Mouse (Mus musculus): ENCODE data around the gene Tmem164. TPM values are rescaled to one million over a fixed set of nuclear protein-coding genes. Genes with fewer than 3 reads are reported as not detected.

The Tmem164 gene
- polyA plus RNA-seq, 1 experiment, result 14.5 TPM

DNA sequence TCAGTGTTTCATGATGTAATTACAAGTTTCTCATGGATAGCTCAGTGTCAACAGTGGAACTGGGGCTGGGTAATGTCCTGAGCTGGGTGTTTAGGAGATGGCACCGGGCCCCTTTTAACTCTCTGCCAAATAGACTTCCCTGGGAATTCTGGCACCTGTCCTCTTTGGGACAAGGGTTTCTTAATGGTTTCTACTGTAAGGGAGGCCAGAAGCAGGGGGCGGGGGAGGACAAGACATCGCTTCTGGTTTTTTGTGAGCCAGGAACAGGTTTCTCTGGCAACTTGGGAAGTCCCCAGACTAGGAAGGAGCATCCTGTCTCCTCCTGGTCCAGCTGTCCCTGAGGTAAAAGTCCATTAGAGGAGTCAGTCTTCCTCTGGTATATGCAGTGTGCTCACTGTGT is 156.1 kb downstream of the Tmem164 start:
- no peak overlapping the region for H3K4me2 ChIP-seq (ENCODE audit: low read depth)
- TF ChIP-seq REST (IDR thresholded peaks at IDR 0.05; ENCODE audit: insufficient read depth, insufficient read length), result no peak
- no peak for TF ChIP-seq CEBPB (IDR thresholded peaks at IDR 0.05; ENCODE audit: insufficient read depth, poor library complexity, severe bottlenecking)
- TF ChIP-seq POLR2A (IDR thresholded peaks at IDR 0.05; ENCODE audit: insufficient read length, low read depth), result no peak
- TF ChIP-seq MYOG (IDR thresholded peaks at IDR 0.05; ENCODE audit: control insufficient read depth in 1 of 3, insufficient read depth in 1 of 3, insufficient read length in 2 of 3, low read depth in 2 of 3), result no peak
- TF ChIP-seq TCF12 (IDR thresholded peaks at IDR 0.05; ENCODE audit: insufficient read depth, poor library complexity, severe bottlenecking), result no peak
- TF ChIP-seq MYOD1 (IDR thresholded peaks at IDR 0.05; ENCODE audit: control insufficient read depth in 1 of 3, insufficient read length in 2 of 3, low read depth in 2 of 3), result no peak
- no peak for TF ChIP-seq SRF (IDR thresholded peaks at IDR 0.05; ENCODE audit: control insufficient read depth, insufficient read length, low read depth)
- TF ChIP-seq TCF3 (IDR thresholded peaks at IDR 0.05; ENCODE audit: insufficient read length, low read depth), result no peak
- TF ChIP-seq USF1 (IDR thresholded peaks at IDR 0.05; ENCODE audit: low read depth), result no peak
- TF ChIP-seq MAX (IDR thresholded peaks at IDR 0.05; ENCODE audit: low read depth), result no peak
- TF ChIP-seq E2F4 (IDR thresholded peaks at IDR 0.05; ENCODE audit: insufficient read depth), result no peak
- no peak for TF ChIP-seq POLR2AphosphoS2 (IDR thresholded peaks at IDR 0.05; ENCODE audit: insufficient read length, low read depth)
- H3K27me3 ChIP-seq (ENCODE audit: control insufficient read depth, insufficient read depth, insufficient read length), result no peaks in the 10 kb centered on the region
- H3K79me2 ChIP-seq (ENCODE audit: control insufficient read depth, insufficient read depth), result no peaks in the 10 kb centered on the region
- no peak overlapping the region for H3ac ChIP-seq (ENCODE audit: control insufficient read depth, insufficient read length)
- H3K36me3 ChIP-seq (ENCODE audit: control insufficient read depth, insufficient read depth), result no peaks in the 10 kb centered on the region
- H3K4me3 ChIP-seq, result no peak overlapping the region

DNA sequence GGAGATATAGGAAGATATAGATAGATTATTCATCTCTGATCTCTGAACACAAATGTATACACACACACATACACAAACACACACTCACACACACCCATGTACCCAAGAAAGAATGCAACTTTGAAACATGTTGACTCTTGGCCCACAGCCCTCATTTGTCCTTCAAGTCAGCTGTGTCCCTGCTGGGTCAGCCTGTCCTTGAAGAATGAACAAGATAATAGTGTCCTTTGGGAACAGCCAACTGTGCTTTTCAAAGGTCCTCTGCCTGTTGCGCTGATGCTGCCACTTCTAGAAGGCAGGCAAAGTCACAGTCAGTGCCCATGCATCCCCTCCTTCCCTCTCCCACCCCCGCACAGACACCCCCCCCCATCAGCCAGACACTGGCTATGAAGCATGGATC is 157.6 kb downstream of the Tmem164 start:
- H3K27me3 ChIP-seq (ENCODE audit: control insufficient read depth, insufficient read depth, insufficient read length), result no peaks in the 10 kb centered on the region
- H3K79me2 ChIP-seq (ENCODE audit: control insufficient read depth, insufficient read depth), result no peaks in the 10 kb centered on the region
- H3K4me3 ChIP-seq, result no peak overlapping the region
- H3K36me3 ChIP-seq (ENCODE audit: control insufficient read depth, insufficient read depth), result no peaks in the 10 kb centered on the region
- TF ChIP-seq TCF3 (IDR thresholded peaks at IDR 0.05; ENCODE audit: insufficient read length, low read depth), result no peak
- no peak for TF ChIP-seq E2F4 (IDR thresholded peaks at IDR 0.05; ENCODE audit: insufficient read depth)
- TF ChIP-seq POLR2A (IDR thresholded peaks at IDR 0.05; ENCODE audit: insufficient read length, low read depth), result no peak
- no peak for TF ChIP-seq POLR2AphosphoS2 (IDR thresholded peaks at IDR 0.05; ENCODE audit: insufficient read length, low read depth)
- no peak for TF ChIP-seq MYOD1 (IDR thresholded peaks at IDR 0.05; ENCODE audit: control insufficient read depth in 1 of 3, insufficient read length in 2 of 3, low read depth in 2 of 3)
- TF ChIP-seq USF1 (IDR thresholded peaks at IDR 0.05; ENCODE audit: low read depth), result no peak
- no peak for TF ChIP-seq TCF12 (IDR thresholded peaks at IDR 0.05; ENCODE audit: insufficient read depth, poor library complexity, severe bottlenecking)
- TF ChIP-seq MAX (IDR thresholded peaks at IDR 0.05; ENCODE audit: low read depth), result no peak
- no peak for TF ChIP-seq SRF (IDR thresholded peaks at IDR 0.05; ENCODE audit: control insufficient read depth, insufficient read length, low read depth)
- H3K4me2 ChIP-seq (ENCODE audit: low read depth), result no peak overlapping the region
- H3ac ChIP-seq (ENCODE audit: control insufficient read depth, insufficient read length), result no peak overlapping the region

DNA sequence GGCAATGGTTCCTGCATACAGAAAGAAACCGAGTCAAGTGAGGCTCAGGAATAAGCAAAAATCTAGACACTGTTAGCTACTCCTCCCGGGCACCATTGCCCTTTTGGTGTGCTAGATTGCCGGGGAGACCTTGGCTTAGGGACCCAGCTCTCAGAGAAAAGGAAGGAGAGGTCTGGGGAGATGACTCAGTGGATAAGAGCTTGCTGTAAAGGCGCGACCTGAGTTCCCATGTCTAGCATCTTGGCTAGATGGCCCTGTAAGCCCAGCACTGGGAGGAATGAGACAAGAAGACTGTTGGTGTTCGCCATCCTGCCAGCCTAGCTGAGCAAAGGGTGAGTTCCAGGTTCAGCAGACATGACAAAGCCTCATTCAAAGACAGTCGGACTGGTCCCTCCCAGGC is 158.2 kb downstream of the Tmem164 start:
- Histone ChIP-seq H3K4me3 (no peak overlapping the region), H3K79me2 (ENCODE audit: control insufficient read depth, insufficient read depth) (no peaks in the 10 kb centered on the region), H3K27me3 (ENCODE audit: control insufficient read depth, insufficient read depth, insufficient read length) (no peaks in the 10 kb centered on the region), H3K36me3 (ENCODE audit: control insufficient read depth, insufficient read depth) (no peaks in the 10 kb centered on the region), H3K4me2 (ENCODE audit: low read depth) (no peak overlapping the region), H3ac (ENCODE audit: control insufficient read depth, insufficient read length) (no peak overlapping the region)
- TF ChIP-seq SRF (IDR thresholded peaks at IDR 0.05; ENCODE audit: control insufficient read depth, insufficient read length, low read depth), result no peak
- TF ChIP-seq POLR2AphosphoS2 (IDR thresholded peaks at IDR 0.05; ENCODE audit: insufficient read length, low read depth), result no peak
- no peak for TF ChIP-seq TCF12 (IDR thresholded peaks at IDR 0.05; ENCODE audit: insufficient read depth, poor library complexity, severe bottlenecking)
- TF ChIP-seq USF1 (IDR thresholded peaks at IDR 0.05; ENCODE audit: low read depth), result no peak
- TF ChIP-seq CEBPB (IDR thresholded peaks at IDR 0.05; ENCODE audit: insufficient read depth, poor library complexity, severe bottlenecking), result no peak
- TF ChIP-seq MAX (IDR thresholded peaks at IDR 0.05; ENCODE audit: low read depth), result no peak
- TF ChIP-seq E2F4 (IDR thresholded peaks at IDR 0.05; ENCODE audit: insufficient read depth), result no peak
- TF ChIP-seq POLR2A (IDR thresholded peaks at IDR 0.05; ENCODE audit: insufficient read length, low read depth), result no peak
- no peak for TF ChIP-seq TCF3 (IDR thresholded peaks at IDR 0.05; ENCODE audit: insufficient read length, low read depth)
- no peak for TF ChIP-seq REST (IDR thresholded peaks at IDR 0.05; ENCODE audit: insufficient read depth, insufficient read length)
- TF ChIP-seq MYOG (IDR thresholded peaks at IDR 0.05; ENCODE audit: control insufficient read depth in 1 of 3, insufficient read depth in 1 of 3, insufficient read length in 2 of 3, low read depth in 2 of 3), result no peak
- TF ChIP-seq MYOD1 (IDR thresholded peaks at IDR 0.05; ENCODE audit: control insufficient read depth in 1 of 3, insufficient read length in 2 of 3, low read depth in 2 of 3), result no peak

DNA sequence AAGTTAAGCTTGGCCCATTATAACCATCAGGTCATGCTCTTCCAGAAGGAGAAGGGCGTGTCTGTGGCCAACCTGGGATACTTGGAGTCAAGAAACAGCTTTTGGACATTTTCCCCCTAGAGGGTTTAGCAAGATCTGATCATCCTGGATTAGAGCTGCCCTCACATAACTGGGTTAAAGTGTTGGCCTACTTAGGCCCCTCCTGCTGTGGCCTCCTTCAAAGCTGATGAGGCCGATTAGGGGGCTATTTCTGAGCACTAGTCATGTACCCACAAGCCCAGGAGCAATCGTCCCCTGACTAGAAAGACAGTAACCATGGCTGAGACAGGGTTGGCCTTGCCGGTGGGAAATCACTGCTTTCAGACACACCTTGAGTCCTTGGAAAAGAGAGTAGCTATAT is 160.7 kb downstream of the Tmem164 start:
- H3K27me3 ChIP-seq (ENCODE audit: control insufficient read depth, insufficient read depth, insufficient read length), result no peaks in the 10 kb centered on the region
- H3K79me2 ChIP-seq (ENCODE audit: control insufficient read depth, insufficient read depth), result no peaks in the 10 kb centered on the region
- no peak for TF ChIP-seq REST (IDR thresholded peaks at IDR 0.05; ENCODE audit: insufficient read depth, insufficient read length)
- no peak for TF ChIP-seq MYOD1 (IDR thresholded peaks at IDR 0.05; ENCODE audit: control insufficient read depth in 1 of 3, insufficient read length in 2 of 3, low read depth in 2 of 3)
- no peak for TF ChIP-seq POLR2AphosphoS2 (IDR thresholded peaks at IDR 0.05; ENCODE audit: insufficient read length, low read depth)
- TF ChIP-seq CEBPB (IDR thresholded peaks at IDR 0.05; ENCODE audit: insufficient read depth, poor library complexity, severe bottlenecking), result no peak
- TF ChIP-seq E2F4 (IDR thresholded peaks at IDR 0.05; ENCODE audit: insufficient read depth), result no peak
- no peak for TF ChIP-seq POLR2A (IDR thresholded peaks at IDR 0.05; ENCODE audit: insufficient read length, low read depth)
- TF ChIP-seq MYOG (IDR thresholded peaks at IDR 0.05; ENCODE audit: control insufficient read depth in 1 of 3, insufficient read depth in 1 of 3, insufficient read length in 2 of 3, low read depth in 2 of 3), result no peak
- TF ChIP-seq USF1 (IDR thresholded peaks at IDR 0.05; ENCODE audit: low read depth), result no peak
- no peak for TF ChIP-seq MAX (IDR thresholded peaks at IDR 0.05; ENCODE audit: low read depth)
- TF ChIP-seq TCF3 (IDR thresholded peaks at IDR 0.05; ENCODE audit: insufficient read length, low read depth), result no peak
- no peak for TF ChIP-seq TCF12 (IDR thresholded peaks at IDR 0.05; ENCODE audit: insufficient read depth, poor library complexity, severe bottlenecking)
- no peak for TF ChIP-seq SRF (IDR thresholded peaks at IDR 0.05; ENCODE audit: control insufficient read depth, insufficient read length, low read depth)
- no peaks in the 10 kb centered on the region for H3K36me3 ChIP-seq (ENCODE audit: control insufficient read depth, insufficient read depth)
- H3ac ChIP-seq (ENCODE audit: control insufficient read depth, insufficient read length), result no peak overlapping the region
- H3K4me3 ChIP-seq, result no peak overlapping the region
- no peak overlapping the region for H3K4me2 ChIP-seq (ENCODE audit: low read depth)

Measured in myocyte (in vitro differentiated cells).